Mouse (Mus musculus) brain, embryonic 14.5 days (tissue): ENCODE data around the gene Tmem143.

ENCODE experiments used
- CTCF ChIP-seq: fragments of 200-500 bp; IDR thresholded peaks from 2 replicates; pipeline ENCODE4 v1.5.1; 2012; ENCODE audit warnings: inconsistent platforms, mild to moderate bottlenecking, moderate library complexity, borderline replicate concordance; ENCODE audit not compliant: insufficient read depth, insufficient read length; ENCODE audit errors: extremely low read depth
- POLR2A ChIP-seq: fragments of 200-500 bp; IDR thresholded peaks from 2 replicates; pipeline ENCODE4 v1.6.1; 2012; ENCODE audit warnings: mild to moderate bottlenecking, inconsistent platforms, borderline replicate concordance; ENCODE audit not compliant: poor library complexity, insufficient read depth, insufficient read length, severe bottlenecking; ENCODE audit errors: extremely low read depth

DNA sequence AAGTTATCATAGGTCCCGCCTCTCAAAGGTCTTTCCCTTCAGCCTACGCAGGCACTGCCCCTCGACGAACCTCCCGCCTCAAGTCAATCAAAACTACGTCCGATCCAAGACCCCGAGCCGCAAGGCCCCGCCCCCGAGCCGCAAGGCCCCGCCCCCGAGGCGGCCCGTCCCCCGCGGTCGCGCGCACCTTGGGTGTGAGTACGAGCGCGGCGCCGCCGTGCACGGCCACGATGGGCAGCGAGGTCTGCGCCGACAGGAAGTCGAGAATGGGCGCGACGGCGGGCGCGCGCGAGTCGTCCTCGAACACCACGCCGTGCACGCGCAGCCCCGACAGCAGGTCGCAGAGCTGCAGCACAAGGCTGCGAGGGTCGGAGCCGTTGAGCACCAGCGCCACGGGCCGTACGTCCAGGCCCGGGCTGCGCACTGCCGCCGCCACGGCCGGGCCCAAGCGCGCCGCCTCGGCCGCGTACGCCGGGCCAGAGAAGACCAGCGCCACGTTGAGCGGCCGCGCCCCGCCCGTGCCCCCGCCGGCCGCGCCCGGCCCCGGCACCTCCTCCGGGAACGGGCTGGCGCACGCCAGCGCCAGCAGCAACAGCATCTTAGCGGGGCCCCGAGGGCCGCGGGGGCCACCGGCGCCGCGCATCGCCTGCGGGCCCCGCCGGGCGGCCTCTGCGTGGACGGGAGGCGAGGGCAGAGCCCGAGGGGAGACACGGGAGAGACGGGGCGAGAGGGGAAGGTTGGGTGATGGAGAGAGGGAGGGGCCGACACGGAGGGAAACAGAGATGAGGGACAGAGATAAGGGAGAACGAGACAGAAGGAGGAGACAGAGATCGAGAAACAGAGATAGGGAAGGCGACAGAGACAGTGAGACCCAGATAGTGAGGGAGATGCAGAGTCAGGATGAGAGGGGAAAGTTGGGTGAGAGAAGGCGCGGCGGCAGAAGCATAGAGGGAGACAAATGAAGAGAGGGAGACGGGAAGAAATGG, 30.5 kb upstream of the Tmem143 start:
- TF ChIP-seq POLR2A (peak; percentile 80), CTCF (no peak)
